Mouse (Mus musculus) CD8-positive naive resting alpha-beta T cell, adult 2 months (primary cell): ENCODE measurements around the gene Ube2d3.
A peak's percentile ranks its signal among the peaks of the same experiment; 100 is the strongest.
"Not testable (repeated sequence)": the region's sequence is repeated elsewhere in the genome, so short reads cannot be mapped to it uniquely, and the experiment has no call there.

Source experiments
- DNase-seq, 2 experiments: peaks; one replicate each; pipeline ENCODE4 v3.0.0; 2022; ENCODE audit warnings: low read depth in 2 of 2, low spot score in 2 of 2

Gene Ube2d3

GRCm38 (mm10) chr3:135491102-135491501 is 53.2 kb downstream of the Ube2d3 start:
- no peak for DNase-seq

- not testable (repeated sequence) for DNase-seq
Measured at GRCm38 (mm10) chr3:135493320-135493719, 55.4 kb downstream of the Ube2d3 start.

- DNase-seq = not testable (repeated sequence)
Measured at GRCm38 (mm10) chr3:135497956-135498355, 60.0 kb downstream of the Ube2d3 start.

GRCm38 (mm10) chr3:135498891-135499290 is 60.9 kb downstream of the Ube2d3 start:
- DNase-seq = no peak

GRCm38 (mm10) chr3:135503160-135503559 is 65.2 kb downstream of the Ube2d3 start:
- DNase-seq = no peak

- peak; percentile 72 for DNase-seq
Measured at GRCm38 (mm10) chr3:135505369-135505909, 67.5 kb downstream of the Ube2d3 start.

- no peak for DNase-seq
Measured at GRCm38 (mm10) chr3:135505916-135506482, 68.0 kb downstream of the Ube2d3 start.

- DNase-seq = no peak
Measured at GRCm38 (mm10) chr3:135507506-135507905, 69.6 kb downstream of the Ube2d3 start.

GRCm38 (mm10) chr3:135508191-135508590 is 70.2 kb downstream of the Ube2d3 start:
- no peak for DNase-seq

- no peak for DNase-seq
Measured at GRCm38 (mm10) chr3:135510372-135510771, 72.4 kb downstream of the Ube2d3 start.

GRCm38 (mm10) chr3:135511683-135512082 is 73.7 kb downstream of the Ube2d3 start:
- no peak for DNase-seq

- peak in 1 of 2 experiments; percentile 45 for DNase-seq
Measured at GRCm38 (mm10) chr3:135513270-135513669, 75.3 kb downstream of the Ube2d3 start.

GRCm38 (mm10) chr3:135513800-135514425 is 76.0 kb downstream of the Ube2d3 start:
- DNase-seq = no peak

- DNase-seq = no peak
Measured at GRCm38 (mm10) chr3:135515246-135515645, 77.3 kb downstream of the Ube2d3 start.

- DNase-seq = no peak
Measured at GRCm38 (mm10) chr3:135516891-135517290, 78.9 kb downstream of the Ube2d3 start.
